ENCODE assay signal across 26 mouse cellular contexts in the genomic region with DNA sequence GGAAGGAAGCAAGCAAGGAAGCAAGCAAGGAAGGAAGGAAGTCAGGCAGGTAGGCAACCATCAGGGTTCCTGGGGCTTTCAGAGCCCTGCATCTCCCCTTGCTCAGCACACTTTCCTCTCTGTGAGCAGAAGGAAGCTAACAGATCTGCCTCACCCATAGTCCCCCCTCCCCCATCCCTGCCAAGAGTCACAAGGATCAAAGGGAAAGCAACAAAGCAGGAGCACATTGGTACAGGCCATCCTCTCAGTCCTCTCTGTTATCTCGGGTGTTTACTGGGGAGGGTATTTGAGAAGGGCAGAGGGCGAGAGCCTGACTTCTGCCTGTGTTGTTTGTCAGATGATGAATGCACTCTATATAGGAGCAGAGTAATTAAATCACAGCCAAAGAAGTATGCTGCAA.
DNase-seq lines count a peak whose midpoint lies in the region; ATAC-seq and TF ChIP-seq lines count a peak whose summit lies in the region.
"Had no signal": no experiment of that assay in that cellular context is flagged by ENCODE, and none has a peak within 500 bp of the region (broad histone marks: within the 10 kb centered on the region; RNA-seq: fewer than 3 reads in every experiment).

No protein-coding gene starts in this region.

- H3K9ac ChIP-seq in liver, embryonic 13.5 days: no peak overlapping the region
- H3K9ac ChIP-seq: embryonic facial prominence, embryonic 13.5 days; forebrain, embryonic 15.5 days; heart, embryonic 13.5 days; hindbrain, embryonic 15.5 days; intestine, embryonic 15.5 days; neural tube, embryonic 13.5 days had no signal

- no peaks in the 10 kb centered on the region for H3K36me3 ChIP-seq in liver, embryonic 13.5 days
- H3K36me3 ChIP-seq: embryonic facial prominence, embryonic 13.5 days; forebrain, embryonic 15.5 days; hindbrain, embryonic 15.5 days; intestine, embryonic 15.5 days had no signal

- WGBS in liver, embryonic 13.5 days (ENCODE audit: insufficient replicate concordance): 31% methylated on average over 2 of the region's 2 CpGs

- no peak overlapping the region for H3K4me2 ChIP-seq in liver, embryonic 13.5 days
- H3K4me2 ChIP-seq: embryonic facial prominence, embryonic 13.5 days; forebrain, embryonic 15.5 days; heart, embryonic 13.5 days; hindbrain, embryonic 15.5 days; intestine, embryonic 15.5 days; neural tube, embryonic 13.5 days had no signal

- H3K27me3 ChIP-seq in liver, embryonic 13.5 days: no peaks in the 10 kb centered on the region
- H3K27me3 ChIP-seq: embryonic facial prominence, embryonic 13.5 days; forebrain, embryonic 15.5 days; heart, embryonic 13.5 days; hindbrain, embryonic 15.5 days; intestine, embryonic 15.5 days; neural tube, embryonic 13.5 days had no signal

- no peak for TF ChIP-seq CTCF in brain, embryonic 14.5 days (IDR thresholded peaks at IDR 0.05; ENCODE audit: borderline replicate concordance, extremely low read depth, insufficient read depth, insufficient read length)

- H3K4me1 ChIP-seq in liver, embryonic 13.5 days (replicated peaks): peaks cover 7% of the 10 kb centered on the region
- H3K4me1 ChIP-seq: embryonic facial prominence, embryonic 13.5 days; forebrain, embryonic 15.5 days; hindbrain, embryonic 15.5 days; intestine, embryonic 15.5 days had no signal

- peak; percentile 27 for DNase-seq in kidney, postnatal 10 days
- no peak for DNase-seq in kidney, adult 8-10 months
- DNase-seq in MN1 (ENCODE audit: low spot score): peak; percentile 15
- peak; percentile 17 for DNase-seq in brain, embryonic 14.5 days (ENCODE audit: low read depth)
- DNase-seq in liver, embryonic 13.5 days: no peak
- no peak for DNase-seq in layer of hippocampus, postnatal 14 days (ENCODE audit: low spot score in 2 of 2)
- DNase-seq in adrenal gland, adult (ENCODE audit: inconsistent age in 2 of 2, low spot score in 1 of 2): no peak
- DNase-seq: cerebellum, adult 11 months; cerebellum, adult 9-11 months; gastrocnemius, postnatal 25 days; heart, adult 2 months; heart, postnatal 14 days; kidney, adult 9 months; left cerebral cortex, postnatal 4 days; lung, postnatal 4 days; retina, postnatal 1 day; thymus, postnatal 14 days had no signal

- peak; percentile 57 for ATAC-seq in liver, embryonic 13.5 days (ENCODE audit: low read depth)
- ATAC-seq: forebrain, embryonic 15.5 days; intestine, embryonic 15.5 days; midbrain, embryonic 16.5 days had no signal

- no peak overlapping the region for H3K4me3 ChIP-seq in liver, embryonic 13.5 days (replicated peaks)
- H3K4me3 ChIP-seq: embryonic facial prominence, embryonic 13.5 days; erythroblast, embryonic 14.5 days; forebrain, embryonic 15.5 days; heart, adult 2 months; heart, embryonic 13.5 days; hindbrain, embryonic 15.5 days; intestine, embryonic 15.5 days; myocyte; neural tube, embryonic 13.5 days had no signal

- no peaks in the 10 kb centered on the region for H3K9me3 ChIP-seq in liver, embryonic 13.5 days (replicated peaks)
- H3K9me3 ChIP-seq: forebrain, embryonic 15.5 days; hindbrain, embryonic 15.5 days; intestine, embryonic 15.5 days had no signal

- no peak for TF ChIP-seq POLR2A in brain, embryonic 14.5 days (IDR thresholded peaks at IDR 0.05; ENCODE audit: borderline replicate concordance, extremely low read depth, insufficient read depth, insufficient read length, poor library complexity, severe bottlenecking)

- no peak overlapping the region for H3K27ac ChIP-seq in liver, embryonic 13.5 days
- H3K27ac ChIP-seq: embryonic facial prominence, embryonic 13.5 days; forebrain, embryonic 15.5 days; heart, adult 2 months; heart, embryonic 13.5 days; hindbrain, embryonic 15.5 days; intestine, embryonic 15.5 days; neural tube, embryonic 13.5 days had no signal

Comparison
In these comparisons a context has a peak if more than half of its experiments do, and no peak if none do; other contexts are left out.
1. DNase-seq: peak in kidney, postnatal 10 days (single experiment), MN1 (single experiment) and brain, embryonic 14.5 days (single experiment); none in kidney, adult 8-10 months (0 of 2), liver, embryonic 13.5 days (single experiment), layer of hippocampus, postnatal 14 days (0 of 2) and adrenal gland, adult (0 of 2).